Mouse (Mus musculus): ENCODE results near the gene Tk2.
A peak's percentile ranks its signal among the peaks of the same experiment; 100 is the strongest.

GRCm38 (mm10) chr8:104253016-104253415, 4.7 kb upstream of the Tk2 start:
- TF ChIP-seq CTCF (IDR thresholded peaks at IDR 0.05; ENCODE audit: low read depth, low read length) (peak; percentile 24; the same call in 1 of the 2 replicates), POLR2A (IDR thresholded peaks at IDR 0.05; ENCODE audit: borderline replicate concordance, low read depth, low read length) (no peak)

Data from bone marrow macrophage, adult 2 months (primary cell).